Mouse (Mus musculus): ENCODE data around the gene Srf. TPM values are rescaled to one million over a fixed set of nuclear protein-coding genes. Genes with fewer than 3 reads are reported as not detected.
"Not testable (repeated sequence)": the region's sequence is repeated elsewhere in the genome, so short reads cannot be mapped to it uniquely, and the experiment has no call there.

The Srf gene
- polyA plus RNA-seq, 1 experiment from 2014 or later, result 4.6 TPM

DNA sequence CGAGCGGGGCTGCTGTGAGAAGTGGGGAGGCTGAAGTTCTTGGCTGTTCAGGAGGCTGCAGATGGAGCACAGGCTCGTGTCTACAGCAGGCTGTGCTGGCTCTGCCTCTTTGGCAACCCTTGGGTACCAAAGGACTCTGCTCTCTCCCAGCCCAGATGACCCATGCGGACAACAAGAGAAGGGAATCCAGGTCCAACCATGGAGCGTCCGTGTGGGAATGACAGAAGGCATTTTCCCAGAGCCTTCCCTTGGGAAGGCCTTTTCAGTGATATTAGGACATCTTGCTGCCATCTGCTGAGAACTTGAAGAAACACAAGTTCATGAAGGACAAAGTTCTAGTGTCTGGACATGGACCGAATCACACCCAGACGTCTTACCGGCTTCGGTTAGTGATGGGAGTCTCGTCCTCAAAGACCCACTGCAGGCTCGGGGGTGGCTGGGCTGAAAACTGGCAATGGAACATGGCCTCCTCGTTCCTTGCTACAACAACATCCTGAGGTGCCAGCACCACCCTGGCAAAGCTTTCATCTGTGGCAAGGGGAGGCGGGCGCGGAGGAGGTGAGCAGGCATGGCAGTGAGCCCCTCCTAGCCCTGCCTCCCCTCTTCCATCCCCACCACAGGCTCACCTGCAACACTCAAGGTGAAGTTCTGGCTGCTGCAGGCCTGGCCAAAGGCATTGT, 33.8 kb upstream of the Srf start:
- H3K4me3 ChIP-seq, result no peak overlapping the region
- H3K27ac ChIP-seq, result no peak overlapping the region
- H3K9me3 ChIP-seq, result no peaks in the 10 kb centered on the region
- 92% methylated on average over 16 of the region's 16 CpGs for WGBS
- H3K4me1 ChIP-seq (replicated peaks), result peaks cover 12% of the 10 kb centered on the region
- H3K9ac ChIP-seq, result no peak overlapping the region
- H3K36me3 ChIP-seq, result peaks cover 58% of the 10 kb centered on the region
- no peak for ATAC-seq (ENCODE audit: low FRiP score)
- no peaks in the 10 kb centered on the region for H3K27me3 ChIP-seq
- H3K4me2 ChIP-seq, result no peak overlapping the region

DNA sequence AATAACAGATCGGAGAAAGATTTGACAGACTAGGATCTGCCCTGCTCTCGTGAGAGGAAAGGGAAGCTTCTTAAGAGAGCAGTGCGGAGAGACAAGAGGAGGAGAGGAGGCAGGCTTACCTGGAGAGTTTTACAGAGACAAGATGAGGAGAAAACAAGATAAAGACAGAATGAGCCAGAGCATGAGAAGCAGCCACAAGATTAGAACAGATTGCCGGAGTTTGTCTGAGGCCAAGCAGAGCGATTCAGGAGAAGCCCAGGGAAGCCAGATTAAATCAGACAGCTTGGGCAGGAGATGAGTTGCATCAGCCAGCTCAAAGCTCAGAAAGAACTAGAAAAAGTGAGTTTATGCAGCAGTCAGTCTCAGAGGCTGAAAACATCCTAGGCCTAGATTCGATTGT, 32.9 kb upstream of the Srf start:
- H3K9ac ChIP-seq, result no peak overlapping the region
- no peak overlapping the region for H3K27ac ChIP-seq
- peaks cover 8% of the 10 kb centered on the region for H3K4me1 ChIP-seq (replicated peaks)
- no peaks in the 10 kb centered on the region for H3K27me3 ChIP-seq
- H3K4me2 ChIP-seq, result no peak overlapping the region
- no peaks in the 10 kb centered on the region for H3K9me3 ChIP-seq
- peaks cover 61% of the 10 kb centered on the region for H3K36me3 ChIP-seq
- no peak for ATAC-seq (ENCODE audit: low FRiP score)
- WGBS, result 94% methylated on average over 6 of the region's 6 CpGs
- no peak overlapping the region for H3K4me3 ChIP-seq

DNA sequence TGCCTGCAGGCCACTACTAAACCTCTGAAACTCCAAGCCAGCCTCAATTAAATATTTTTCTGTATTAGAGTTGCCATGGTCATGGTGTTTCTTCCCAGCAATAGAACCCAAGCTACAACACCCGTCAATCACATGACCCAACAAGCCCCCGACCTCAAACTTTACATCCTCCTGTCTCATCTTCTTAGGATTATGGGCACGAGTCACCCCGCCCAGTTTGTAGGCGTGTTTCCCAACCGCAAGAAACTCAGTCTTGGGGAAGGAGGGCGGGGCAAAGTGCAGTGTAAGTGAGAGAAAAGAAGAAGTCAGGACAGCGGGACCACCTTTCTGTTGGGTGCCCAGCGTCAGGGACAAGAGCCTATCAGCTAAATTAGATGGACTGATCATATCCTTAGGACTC, 32.2 kb upstream of the Srf start:
- Histone ChIP-seq H3K4me3 (no peak overlapping the region), H3K4me1 (replicated peaks) (peaks cover 5% of the 10 kb centered on the region), H3K9me3 (no peaks in the 10 kb centered on the region), H3K4me2 (no peak overlapping the region), H3K9ac (no peak overlapping the region), H3K36me3 (peaks cover 61% of the 10 kb centered on the region), H3K27ac (no peak overlapping the region), H3K27me3 (no peaks in the 10 kb centered on the region)
- no peak for ATAC-seq (ENCODE audit: low FRiP score)
- WGBS, result 83% methylated on average over 9 of the region's 9 CpGs

DNA sequence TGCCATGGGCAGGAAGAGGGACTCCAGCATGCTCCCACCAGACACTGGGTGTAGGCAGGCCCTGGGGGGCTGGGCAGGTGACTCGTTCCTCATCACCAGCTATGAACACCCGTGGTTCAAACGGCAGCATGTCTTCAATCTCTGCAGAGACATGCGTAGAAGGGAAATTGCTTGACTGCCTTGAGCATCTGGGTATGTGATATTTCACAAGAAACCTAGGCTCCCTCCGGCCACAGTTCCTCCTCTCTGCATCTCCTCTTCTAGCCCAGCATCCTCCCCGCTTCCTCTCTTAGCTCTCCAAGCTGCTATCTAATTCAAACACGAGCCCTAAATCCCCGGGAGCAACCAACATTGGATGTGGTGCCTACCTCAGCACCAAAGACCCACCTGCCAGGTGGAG, 30.4 kb upstream of the Srf start:
- 95% methylated on average over 8 of the region's 8 CpGs for WGBS
- Histone ChIP-seq H3K9me3 (no peaks in the 10 kb centered on the region), H3K9ac (no peak overlapping the region), H3K4me2 (no peak overlapping the region), H3K27me3 (no peaks in the 10 kb centered on the region), H3K4me3 (no peak overlapping the region), H3K4me1 (replicated peaks) (no peaks in the 10 kb centered on the region), H3K27ac (no peak overlapping the region), H3K36me3 (peaks cover 76% of the 10 kb centered on the region)
- ATAC-seq (ENCODE audit: low FRiP score), result no peak

DNA sequence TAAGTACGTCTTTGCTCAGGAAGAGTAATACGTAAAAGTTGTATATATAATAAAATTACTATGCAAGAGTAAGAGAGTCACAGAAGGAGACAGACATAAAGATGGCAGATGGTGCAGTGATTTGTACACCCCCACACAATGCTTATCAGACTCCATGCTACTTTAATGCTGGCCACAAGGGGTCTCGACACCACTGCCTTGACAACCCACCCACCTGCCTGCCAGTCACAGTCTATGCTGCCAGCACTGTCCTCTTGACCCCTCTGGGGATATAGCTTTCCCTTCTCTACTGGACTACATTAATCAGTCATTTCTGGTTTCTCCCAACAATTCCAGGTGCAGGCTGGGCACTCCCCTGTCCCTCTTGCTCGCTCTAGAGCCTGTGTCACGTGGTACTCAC, 22.7 kb upstream of the Srf start:
- H3K9ac ChIP-seq, result no peak overlapping the region
- H3K4me1 ChIP-seq (replicated peaks), result no peaks in the 10 kb centered on the region
- no peak overlapping the region for H3K4me3 ChIP-seq
- H3K27me3 ChIP-seq, result no peaks in the 10 kb centered on the region
- no peak for ATAC-seq (ENCODE audit: low FRiP score)
- no peak overlapping the region for H3K27ac ChIP-seq
- H3K4me2 ChIP-seq, result no peak overlapping the region
- H3K9me3 ChIP-seq, result peaks cover 6% of the 10 kb centered on the region; the same call in 1 of the 2 replicates
- peaks cover 82% of the 10 kb centered on the region for H3K36me3 ChIP-seq
- WGBS, result 77% methylated on average over 5 of the region's 5 CpGs

DNA sequence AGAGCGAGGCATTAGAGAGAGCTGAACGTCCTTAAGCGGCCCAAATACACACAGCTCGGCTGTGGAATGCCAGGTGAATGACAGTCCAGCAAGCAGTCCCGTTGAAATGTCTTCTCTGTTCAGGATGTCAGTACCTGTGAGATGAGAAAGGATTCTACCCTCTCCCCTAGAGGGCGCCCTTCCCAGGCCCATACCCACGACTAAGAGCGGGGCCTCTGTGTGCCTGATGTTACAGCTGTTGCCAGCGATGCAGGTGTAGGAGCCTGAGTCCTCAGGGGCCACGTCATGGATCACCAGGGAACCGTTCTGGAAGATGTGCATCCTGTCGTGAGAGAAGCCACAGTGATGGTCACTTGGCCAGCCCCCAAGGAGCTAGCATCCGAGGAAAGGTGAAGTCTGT, 20.1 kb upstream of the Srf start:
- Histone ChIP-seq H3K27me3 (no peaks in the 10 kb centered on the region), H3K36me3 (peaks cover 87% of the 10 kb centered on the region), H3K4me2 (no peak overlapping the region), H3K4me3 (no peak overlapping the region), H3K4me1 (replicated peaks) (no peaks in the 10 kb centered on the region), H3K9ac (no peak overlapping the region), H3K27ac (no peak overlapping the region), H3K9me3 (peaks cover 6% of the 10 kb centered on the region; the same call in 1 of the 2 replicates)
- ATAC-seq (ENCODE audit: low FRiP score), result no peak
- 91% methylated on average over 13 of the region's 13 CpGs for WGBS

DNA sequence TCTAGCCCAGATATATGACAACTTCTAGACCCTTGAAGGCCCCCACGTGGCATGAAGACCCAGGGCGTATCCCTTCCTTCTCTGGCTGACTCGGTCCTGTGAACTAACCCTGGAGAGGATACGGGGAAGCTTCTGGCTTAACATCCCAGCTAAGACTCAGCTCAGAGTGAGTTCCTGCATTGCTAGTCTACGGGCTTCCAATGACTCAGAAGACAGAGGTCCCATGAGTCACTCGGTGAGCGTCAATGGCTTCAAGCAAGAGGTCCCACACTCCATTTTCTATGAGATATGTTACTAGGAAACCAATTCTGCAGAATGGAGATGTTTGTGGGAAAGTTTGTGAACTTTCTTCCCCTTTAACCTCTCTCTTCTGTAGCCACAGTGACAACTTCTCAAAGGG, 18.6 kb upstream of the Srf start:
- Histone ChIP-seq H3K27me3 (no peaks in the 10 kb centered on the region), H3K27ac (no peak overlapping the region), H3K9me3 (no peaks in the 10 kb centered on the region), H3K4me1 (replicated peaks) (no peaks in the 10 kb centered on the region), H3K9ac (no peak overlapping the region), H3K4me2 (no peak overlapping the region), H3K36me3 (peaks cover 87% of the 10 kb centered on the region), H3K4me3 (no peak overlapping the region)
- WGBS, result 90% methylated on average over 7 of the region's 7 CpGs
- ATAC-seq (ENCODE audit: low FRiP score), result no peak

DNA sequence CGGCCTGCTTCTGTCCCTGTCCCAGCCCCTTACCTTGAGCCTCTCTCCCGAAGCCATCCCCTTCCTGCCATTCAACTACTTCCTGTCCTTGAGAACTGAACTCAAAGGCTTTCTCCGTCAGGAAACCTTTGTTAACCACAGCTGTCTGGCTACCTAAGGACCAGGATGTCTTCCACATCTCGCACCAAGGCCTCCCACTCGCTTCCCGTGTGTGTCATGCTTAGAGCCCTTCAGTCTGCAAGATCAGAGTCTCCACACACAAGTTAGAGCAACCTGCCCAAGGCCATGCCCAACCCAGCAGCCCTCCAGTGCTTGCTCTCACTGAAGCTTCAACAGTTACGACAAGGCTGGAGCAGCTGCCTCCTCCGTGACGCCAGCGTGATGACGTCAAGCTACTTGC, 15.0 kb upstream of the Srf start:
- Histone ChIP-seq H3K9ac (no peak overlapping the region), H3K9me3 (no peaks in the 10 kb centered on the region), H3K4me2 (no peak overlapping the region), H3K27ac (no peak overlapping the region; the same call in 1 of the 2 replicates), H3K4me3 (no peak overlapping the region), H3K36me3 (peaks cover 92% of the 10 kb centered on the region), H3K4me1 (replicated peaks) (no peaks in the 10 kb centered on the region), H3K27me3 (no peaks in the 10 kb centered on the region)
- ATAC-seq (ENCODE audit: low FRiP score), result no peak
- WGBS, result 91% methylated on average over 11 of the region's 11 CpGs

DNA sequence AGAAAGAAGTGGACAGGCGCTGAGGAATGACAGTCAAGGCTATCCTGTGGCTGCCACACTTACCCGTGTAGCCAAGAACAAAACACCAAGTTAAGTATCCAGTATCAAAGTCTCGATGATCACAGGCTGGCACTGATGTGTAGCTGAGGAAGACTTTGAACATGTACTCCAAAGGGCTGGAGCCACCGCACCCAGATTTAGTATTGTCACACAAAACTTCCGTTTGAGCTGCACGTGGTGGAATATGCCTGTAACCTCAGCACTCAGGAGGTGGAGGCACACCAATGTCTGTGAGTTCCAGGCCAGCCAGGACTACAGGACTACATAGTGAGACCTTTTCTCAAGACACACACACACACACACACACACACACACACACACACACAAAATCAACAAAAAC, 3.2 kb upstream of the Srf start:
- Histone ChIP-seq H3K36me3 (peaks cover 9% of the 10 kb centered on the region), H3K4me1 (replicated peaks) (peaks cover 18% of the 10 kb centered on the region), H3K27ac (no peak overlapping the region), H3K27me3 (no peaks in the 10 kb centered on the region), H3K9me3 (no peaks in the 10 kb centered on the region), H3K4me2 (no peak overlapping the region), H3K4me3 (no peak overlapping the region), H3K9ac (no peak overlapping the region)
- ATAC-seq (ENCODE audit: low FRiP score), result no peak
- 90% methylated on average over 6 of the region's 6 CpGs for WGBS

DNA sequence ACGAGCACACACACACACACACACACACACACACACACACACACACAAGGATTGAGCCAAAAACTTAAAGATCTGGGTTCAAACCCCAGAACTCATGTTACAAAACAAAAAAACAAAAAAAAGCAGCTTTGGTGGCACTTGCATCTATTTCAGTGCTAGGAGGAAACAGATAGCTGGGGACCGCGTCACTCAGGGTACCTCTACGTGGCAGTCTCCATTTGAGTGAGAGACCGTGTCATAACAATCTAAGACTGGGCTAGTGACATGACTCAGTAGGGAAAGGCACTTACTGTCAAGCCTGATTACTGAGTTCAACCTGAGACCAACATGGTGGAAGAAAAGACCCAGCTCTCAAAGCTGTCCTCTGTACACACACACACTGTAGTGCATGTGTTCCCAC, 2.2 kb upstream of the Srf start:
- no peak overlapping the region for H3K4me2 ChIP-seq
- H3K9me3 ChIP-seq, result no peaks in the 10 kb centered on the region
- no peak overlapping the region for H3K9ac ChIP-seq
- H3K4me1 ChIP-seq (replicated peaks), result peaks cover 28% of the 10 kb centered on the region
- H3K27ac ChIP-seq, result no peak overlapping the region
- H3K36me3 ChIP-seq, result no peaks in the 10 kb centered on the region
- no peaks in the 10 kb centered on the region for H3K27me3 ChIP-seq
- no peak overlapping the region for H3K4me3 ChIP-seq
- 90% methylated on average over 5 of the region's 5 CpGs for WGBS
- ATAC-seq (ENCODE audit: low FRiP score), result no peak

DNA sequence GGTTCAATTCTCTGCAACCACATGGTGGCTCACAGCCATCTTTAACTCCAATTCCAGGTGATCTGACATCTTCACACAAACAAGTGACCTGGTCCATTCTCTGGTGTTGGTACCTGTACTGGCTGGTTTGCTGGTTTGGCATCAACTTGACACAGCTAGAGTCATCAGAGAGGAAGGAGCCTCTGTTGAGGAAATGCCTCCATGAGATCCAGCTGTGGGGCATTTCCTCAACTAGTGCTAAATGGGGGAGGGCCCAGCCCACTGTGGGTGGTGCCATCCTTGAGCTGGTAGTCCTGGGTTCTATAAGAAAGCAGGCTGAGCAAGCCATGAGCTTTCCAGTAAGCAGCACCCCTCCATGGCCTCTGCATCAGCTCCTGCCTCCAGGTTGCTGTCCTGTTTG, 1.3 kb upstream of the Srf start:
- H3K36me3 ChIP-seq; ATAC-seq (ENCODE audit: low FRiP score); H3K27me3 ChIP-seq; H3K9me3 ChIP-seq: not testable (repeated sequence)
- H3K27ac ChIP-seq, result peak overlapping the region; percentile 96; the same call in 1 of the 2 replicates
- peak overlapping the region; percentile 99; the same call in 1 of the 2 replicates for H3K4me3 ChIP-seq
- peaks cover 35% of the 10 kb centered on the region for H3K4me1 ChIP-seq (replicated peaks)
- H3K4me2 ChIP-seq, result peak overlapping the region; percentile 78; the same call in 1 of the 2 replicates
- 0 out of 2 replicates have a peak overlapping the region, but pooled peaks have one; percentile 71 for H3K9ac ChIP-seq

DNA sequence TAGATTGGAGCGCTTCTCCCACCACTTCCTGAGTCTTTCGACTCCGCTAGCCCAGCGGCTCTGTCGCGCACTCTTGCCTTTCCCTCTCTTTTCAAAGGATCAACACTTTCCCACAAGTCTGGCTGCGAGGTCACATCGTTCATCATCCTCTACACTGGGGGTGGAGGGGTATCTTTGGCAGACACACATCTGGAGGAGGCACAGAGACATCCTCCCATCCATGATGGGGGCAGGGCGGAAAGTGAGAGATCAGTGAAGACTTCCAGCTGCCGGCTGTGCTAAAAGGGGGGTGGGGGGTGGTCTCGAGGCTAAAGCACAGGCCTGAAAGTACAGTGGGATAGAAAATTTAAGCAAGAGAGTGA, 590 bp upstream of the Srf start:
- whole genome bisulfite sequencing, result 0% methylated on average over 11 of the region's 11 CpGs
- peak overlapping the region; percentile 78 for H3K4me2 ChIP-seq

DNA sequence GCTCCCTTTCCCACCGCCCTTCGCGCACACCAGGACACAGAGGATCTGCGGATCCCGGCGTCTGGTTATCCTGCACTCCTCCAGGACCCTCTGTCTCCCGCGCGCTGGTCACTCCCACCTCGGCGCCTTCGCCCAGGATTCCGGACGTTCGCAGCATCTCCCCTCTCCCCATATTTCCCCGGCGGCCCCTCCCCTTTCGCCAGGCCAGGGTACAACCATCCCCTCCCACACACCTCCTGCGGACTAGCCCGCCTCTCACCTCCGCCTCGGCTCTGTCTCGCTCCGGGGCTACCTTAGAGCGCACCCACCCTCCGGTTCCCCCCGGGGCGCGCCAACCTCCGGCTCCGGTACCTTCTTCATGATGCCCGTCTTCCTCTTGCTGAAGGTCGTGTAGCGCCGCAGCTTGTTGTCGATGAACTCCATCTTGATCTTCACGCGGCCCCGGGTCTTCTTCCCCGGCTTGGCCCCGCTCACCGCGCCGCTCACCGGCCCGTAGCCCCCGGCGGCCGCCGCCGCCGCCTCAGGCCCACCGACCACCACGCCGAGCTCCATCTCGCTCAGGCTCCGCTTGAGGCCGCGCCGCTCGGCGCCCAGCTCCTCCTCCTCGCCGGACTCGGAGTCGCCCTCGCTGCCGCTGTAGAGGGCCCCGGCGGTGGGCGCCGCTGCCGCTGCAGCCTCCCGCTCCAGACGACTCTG, 850 bp downstream of the Srf start:
- Histone ChIP-seq H3K27ac (peak overlapping the region; percentile 96), H3K36me3 (peaks cover 19% of the 10 kb centered on the region), H3K27me3 (no peaks in the 10 kb centered on the region), H3K4me2 (peak overlapping the region; percentile 95), H3K9ac (peak overlapping the region; percentile 98), H3K4me3 (peak overlapping the region; percentile 99), H3K9me3 (no peaks in the 10 kb centered on the region), H3K4me1 (replicated peaks) (peaks cover 42% of the 10 kb centered on the region)
- 1% methylated on average over 70 of the region's 75 CpGs for WGBS
- peak; percentile 0; the same call in 1 of the 2 replicates for ATAC-seq (ENCODE audit: low FRiP score)

More for the DNA sequence above, 590 bp upstream of the Srf start:
- Histone ChIP-seq H3K4me1 (replicated peaks) (peaks cover 42% of the 10 kb centered on the region), H3K9me3 (no peaks in the 10 kb centered on the region), H3K4me3 (peak overlapping the region; percentile 99), H3K9ac (peak overlapping the region; percentile 71), H3K27me3 (no peaks in the 10 kb centered on the region), H3K27ac (peak overlapping the region; percentile 96), H3K36me3 (peaks cover 5% of the 10 kb centered on the region)
- no peak for ATAC-seq (ENCODE audit: low FRiP score)
